Mouse (Mus musculus) heart, adult 2 months (tissue): ENCODE measurements at regions not wholly inside any gene's neighbourhood (a gene's known extent, or its start where the extent isn't known, plus 50 kb on each side); places are given as distances from the start of the nearest gene placed in this dataset.

ENCODE experiments used
- CTCF ChIP-seq: fragments of 200-600 bp; IDR thresholded peaks from 2 replicates; pipeline ENCODE4 v1.8.1; 2022; ENCODE audit warnings: antibody characterized with exemption, mild to moderate bottlenecking, moderate library complexity
- EP300 ChIP-seq: fragments of 200-500 bp; IDR thresholded peaks from 2 replicates; pipeline ENCODE4 v1.6.1; 2011; ENCODE audit warnings: low read depth, low read length, control low read depth; ENCODE audit not compliant: insufficient read depth
- POLR2A ChIP-seq: fragments of 200-500 bp; IDR thresholded peaks from 2 replicates; pipeline ENCODE4 v1.6.1; 2011; ENCODE audit warnings: mild to moderate bottlenecking, low read depth, low read length, control low read depth; ENCODE audit not compliant: insufficient read depth

DNA sequence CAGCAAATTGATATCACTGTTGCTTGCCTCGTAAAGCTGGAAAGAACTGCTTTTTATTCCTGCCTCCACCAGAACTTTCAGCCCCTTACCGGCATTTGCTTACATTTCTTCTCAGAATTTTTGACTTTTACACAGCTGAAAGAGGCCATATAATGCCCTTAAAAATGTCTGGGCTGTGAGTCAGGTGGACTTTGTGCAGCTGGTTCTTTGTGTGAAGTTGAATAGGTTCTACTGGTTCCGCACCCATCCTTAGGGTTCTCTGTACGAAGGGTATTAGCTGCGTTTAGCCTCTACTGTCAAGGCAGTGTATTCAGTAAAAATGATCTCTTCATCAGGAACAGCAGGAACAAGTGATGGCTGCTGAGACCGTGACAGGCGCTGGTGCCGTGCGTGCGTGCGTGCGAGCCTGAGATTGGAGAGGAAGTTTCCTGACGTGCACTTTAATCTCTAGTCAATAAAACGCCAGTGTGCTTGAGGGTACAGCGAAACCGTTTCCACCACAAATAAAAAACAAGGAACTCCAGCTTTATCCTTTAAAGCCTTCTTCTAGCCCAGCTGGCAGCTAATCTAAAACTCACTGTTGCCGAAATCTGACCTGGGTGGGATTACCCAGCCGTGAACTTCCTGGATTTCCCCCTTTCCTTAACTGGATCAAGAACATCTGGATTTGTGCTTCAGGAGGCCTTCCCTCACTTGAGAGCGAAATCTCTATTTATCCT, 100.8 kb upstream of the Tgm3 start:
- TF ChIP-seq CTCF (no peak), EP300 (no peak), POLR2A (no peak)
